Mouse (Mus musculus) intestine, embryonic 16.5 days (tissue): Measurements from ENCODE around the gene Hist1h4c. TPM values are rescaled to one million over a fixed set of nuclear protein-coding genes. Genes with fewer than 3 reads are reported as not detected.

Experiments used
- ATAC-seq: fragments of 200-750 bp; cut with Nextera tagmentation; 2 replicates; pipeline ENCODE4 v1.8.0; 2017; ENCODE audit warnings: moderate TSS enrichment, moderate library complexity
- H3K27ac ChIP-seq: fragments of 300-500 bp; sonication (generic); 2 replicates; pipeline ENCODE4 v1.5.1; 2014; ENCODE audit warnings: mild to moderate bottlenecking, low read length
- H3K27me3 ChIP-seq: fragments of 300-500 bp; sonication (generic); replicated peaks from 2 replicates; pipeline ENCODE4 v1.6.1; 2014; ENCODE audit warnings: low read length, control low read depth, mixed read lengths; ENCODE audit not compliant: control insufficient read depth, insufficient read depth
- H3K36me3 ChIP-seq: fragments of 300-500 bp; sonication (generic); 2 replicates; pipeline ENCODE4 v1.6.1; 2014; ENCODE audit warnings: low read length, control low read depth; ENCODE audit not compliant: control insufficient read depth, insufficient read depth
- H3K4me1 ChIP-seq: fragments of 300-500 bp; sonication (generic); 2 replicates; pipeline ENCODE4 v1.6.1; 2014; ENCODE audit warnings: low read length, control low read depth, mixed read lengths; ENCODE audit not compliant: control insufficient read depth, insufficient read depth
- H3K4me2 ChIP-seq: fragments of 300-500 bp; sonication (generic); 2 replicates; pipeline ENCODE4 v1.6.1; 2014; ENCODE audit warnings: low read depth, low read length, control low read depth
- H3K4me3 ChIP-seq: fragments of 300-500 bp; sonication (generic); 2 replicates; pipeline ENCODE4 v1.5.1; 2014; ENCODE audit warnings: mild to moderate bottlenecking, low read length
- H3K9ac ChIP-seq: fragments of 300-500 bp; sonication (generic); 2 replicates; pipeline ENCODE4 v1.6.1; 2014; ENCODE audit warnings: low read depth, low read length
- H3K9me3 ChIP-seq: fragments of 300-500 bp; sonication (generic); 2 replicates; pipeline ENCODE4 v1.6.1; 2016; ENCODE audit warnings: low read length, control low read depth; ENCODE audit not compliant: control insufficient read depth
- WGBS: fragments of 180-500 bp; shearing (Covaris S2); extraction: QIAGEN DNeasy Blood & Tissue Kit; methylation state at CpG from one replicate; pipeline ENCODE4 v1.1.7; 2014; 5-methylcytosine and 5-hydroxymethylcytosine counted together
- microRNA-seq: library from miRNA; unstranded; fragments of <30 nt; microRNA quantifications from one replicate; pipeline ENCODE4, GENCODE M21; 2016
- polyA plus RNA-seq: library from polyadenylated mRNA; unstranded; fragments of >200 nt; fragmentation: Nextera tagmentation; extraction: Ambion mirVana; gene quantifications from 2 replicates; pipeline ENCODE4 v1.2.1, GENCODE M21; 2015

Gene Hist1h4c
- polyA plus RNA-seq, 1 experiment from 2014 or later, result 3.1 TPM

GRCm38 (mm10) chr13:23681990-23682582 lies 16.2 kb downstream of the Hist1h4c start:
- Histone ChIP-seq H3K36me3 (no peaks in the 10 kb centered on the region), H3K4me3 (no peak overlapping the region; the same call in 1 of the 2 replicates), H3K4me2 (peak overlapping the region; percentile 58; the same call in 1 of the 2 replicates), H3K4me1 (peaks cover 11% of the 10 kb centered on the region; the same call in 1 of the 2 replicates), H3K27me3 (no peaks in the 10 kb centered on the region), H3K9me3 (no peaks in the 10 kb centered on the region), H3K27ac (peak overlapping the region; percentile 96), H3K9ac (no peak overlapping the region)
- no peak for ATAC-seq
- 85% methylated on average over 6 of the region's 6 CpGs for WGBS

- 70% methylated on average over 3 of the region's 3 CpGs for WGBS
- no peak for ATAC-seq
- Histone ChIP-seq H3K27ac (no peak overlapping the region), H3K36me3 (no peaks in the 10 kb centered on the region), H3K9me3 (no peaks in the 10 kb centered on the region), H3K9ac (no peak overlapping the region), H3K4me3 (no peak overlapping the region), H3K27me3 (no peaks in the 10 kb centered on the region), H3K4me2 (no peak overlapping the region), H3K4me1 (no peaks in the 10 kb centered on the region)
Observed at GRCm38 (mm10) chr13:23662536-23662935, 35.7 kb downstream of the Hist1h4c start.

- Histone ChIP-seq H3K27me3 (no peaks in the 10 kb centered on the region), H3K4me1 (no peaks in the 10 kb centered on the region), H3K9ac (no peak overlapping the region), H3K4me3 (no peak overlapping the region), H3K36me3 (no peaks in the 10 kb centered on the region), H3K9me3 (no peaks in the 10 kb centered on the region), H3K4me2 (no peak overlapping the region), H3K27ac (no peak overlapping the region)
- WGBS, result 68% methylated on average over 6 of the region's 6 CpGs
- ATAC-seq, result no peak
Observed at GRCm38 (mm10) chr13:23659636-23660366, 38.5 kb downstream of the Hist1h4c start.

Small RNA genes lying within 50 kb of the gene (microRNA-seq; reads per million reads assigned to microRNA genes)
- not detected for gene Gm44314
- gene Gm44350, result not detected

Other genes with a start within 250 kb of the Hist1h4c start
- gene Btn1a1, start 232.6 kb downstream of the Hist1h4c start, polyA plus RNA-seq, result 0.07 and 0.11 TPM in 2 replicates
- 0.12 TPM in 2 replicates for gene Btn2a2, start 209.6 kb downstream of the Hist1h4c start, polyA plus RNA-seq
- 3.5 and 3.7 TPM in 2 replicates for gene Hist1h4h, start 167.4 kb downstream of the Hist1h4c start, polyA plus RNA-seq
- 2.5 and 3.6 TPM in 2 replicates for gene Hist1h2af, start 164.5 kb downstream of the Hist1h4c start, polyA plus RNA-seq
- 2.6 and 3.7 TPM in 2 replicates for gene Hist1h3g, start 163.0 kb downstream of the Hist1h4c start, polyA plus RNA-seq
- 0.65 and 0.94 TPM in 2 replicates for gene Hist1h2bh, start 155.1 kb downstream of the Hist1h4c start, polyA plus RNA-seq
- 0.44 and 0.60 TPM in 2 replicates for gene Hist1h3f, start 154.4 kb downstream of the Hist1h4c start, polyA plus RNA-seq
- 0.68 and 0.98 TPM in 2 replicates for gene Hist1h4f, start 146.8 kb downstream of the Hist1h4c start, polyA plus RNA-seq
- gene Hist1h1d, start 145.2 kb downstream of the Hist1h4c start, polyA plus RNA-seq, result 0.28 and 0.42 TPM in 2 replicates
- gene Hist1h3e, start 136.1 kb downstream of the Hist1h4c start, polyA plus RNA-seq, result 2.7 and 4.1 TPM in 2 replicates
- gene Hist1h2ae, start 127.2 kb downstream of the Hist1h4c start, polyA plus RNA-seq, result 39.1 and 46.5 TPM in 2 replicates
- 8.7 and 8.8 TPM in 2 replicates for gene Hist1h2bg, start 127.1 kb downstream of the Hist1h4c start, polyA plus RNA-seq
- 0.62 and 2.1 TPM in 2 replicates for gene Hist1h2bf, start 124.3 kb downstream of the Hist1h4c start, polyA plus RNA-seq
- gene Hist1h2ad, start 124.1 kb downstream of the Hist1h4c start, polyA plus RNA-seq, result 0.65 and 2.7 TPM in 2 replicates
- 3.8 and 4.8 TPM in 2 replicates for gene Hist1h3d, start 122.7 kb downstream of the Hist1h4c start, polyA plus RNA-seq
- gene Hist1h4d, start 116.9 kb downstream of the Hist1h4c start, polyA plus RNA-seq, result 61.7 and 73.9 TPM in 2 replicates
- gene Hist1h2be, start 77.3 kb downstream of the Hist1h4c start, polyA plus RNA-seq, result 1.4 and 2.3 TPM in 2 replicates
- gene Hist1h1e, start 75.9 kb downstream of the Hist1h4c start, polyA plus RNA-seq, result 10.4 and 13.7 TPM in 2 replicates
- 0.94 and 1.0 TPM in 2 replicates for gene Hist1h2ac, start 14.5 kb downstream of the Hist1h4c start, polyA plus RNA-seq
- 101 and 110 TPM in 2 replicates for gene Hist1h2bc, start 14.3 kb downstream of the Hist1h4c start, polyA plus RNA-seq
- gene Hist1h1t, start 2.6 kb downstream of the Hist1h4c start, polyA plus RNA-seq, result 0.15 and 0.20 TPM in 2 replicates
- 8.5 and 9.7 TPM in 2 replicates for gene Hfe, start 12.4 kb upstream of the Hist1h4c start, polyA plus RNA-seq
- gene Hist1h1c, start 40.4 kb upstream of the Hist1h4c start, polyA plus RNA-seq, result 33.6 and 35.3 TPM in 2 replicates
- gene Hist1h3c, start 47.1 kb upstream of the Hist1h4c start, polyA plus RNA-seq, result 3.2 and 4.9 TPM in 2 replicates
- gene Hist1h2bb, start 48.3 kb upstream of the Hist1h4c start, polyA plus RNA-seq, result 1.7 and 2.0 TPM in 2 replicates
- gene Hist1h2ab, start 52.7 kb upstream of the Hist1h4c start, polyA plus RNA-seq, result 16.9 and 20.0 TPM in 2 replicates
- gene Hist1h3b, start 53.8 kb upstream of the Hist1h4c start, polyA plus RNA-seq, result 4.7 and 7.4 TPM in 2 replicates
- gene Hist1h4b, start 58.6 kb upstream of the Hist1h4c start, polyA plus RNA-seq, result 1.4 and 2.1 TPM in 2 replicates
- 0.60 TPM in 1 of 2 replicates, not detected in the other for gene Hist1h4a, start 62.8 kb upstream of the Hist1h4c start, polyA plus RNA-seq
- gene Hist1h3a, start 63.9 kb upstream of the Hist1h4c start, polyA plus RNA-seq, result 3.1 and 4.2 TPM in 2 replicates
- gene Hist1h1a, start 65.2 kb upstream of the Hist1h4c start, polyA plus RNA-seq, result 0.38 and 0.99 TPM in 2 replicates
- 0.11 and 0.12 TPM in 2 replicates for gene Trim38, start 71.5 kb upstream of the Hist1h4c start, polyA plus RNA-seq
- 0.11 TPM in 1 of 2 replicates, not detected in the other for gene Slc17a2, start 108.5 kb upstream of the Hist1h4c start, polyA plus RNA-seq
- gene Slc17a3, start 141.0 kb upstream of the Hist1h4c start, polyA plus RNA-seq, result 0.22 and 0.35 TPM in 2 replicates
- gene Slc17a1, start 169.3 kb upstream of the Hist1h4c start, polyA plus RNA-seq, result 0.77 and 0.97 TPM in 2 replicates
- 24.8 and 31.7 TPM in 2 replicates for gene Slc17a4, start 216.6 kb upstream of the Hist1h4c start, polyA plus RNA-seq
- not detected in 2 replicates for gene Hist1h2ba, start 235.7 kb upstream of the Hist1h4c start, polyA plus RNA-seq
- gene Hist1h2aa, start 236.0 kb upstream of the Hist1h4c start, polyA plus RNA-seq, result not detected in 2 replicates